9 mouse cellular contexts compared by ENCODE assay signal in the genomic region with DNA sequence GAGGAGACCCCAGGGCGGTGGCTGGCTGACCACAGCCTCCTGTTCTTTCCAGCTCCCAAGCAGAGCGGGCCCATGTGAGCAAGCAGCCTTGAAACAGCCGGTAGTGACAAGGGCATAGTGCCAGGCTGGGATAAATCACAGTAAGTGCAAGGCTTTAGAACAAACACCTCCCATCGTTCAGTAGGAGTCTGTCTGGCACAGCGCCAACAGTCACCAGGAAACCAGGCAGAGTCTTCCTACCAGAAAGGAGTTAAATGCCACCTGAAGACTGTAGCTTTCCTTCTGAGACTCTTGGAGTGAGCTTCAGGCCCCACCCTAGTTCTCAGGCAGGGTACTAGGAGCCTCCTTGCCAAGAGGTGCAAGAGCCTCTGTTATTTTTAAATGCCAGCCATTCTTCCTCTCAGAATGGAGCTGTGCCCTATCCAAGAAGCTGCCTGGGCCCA.
DNase-seq lines count a peak whose midpoint lies in the region; ATAC-seq and TF ChIP-seq lines count a peak whose summit lies in the region.
"Had no signal": no experiment of that assay in that cellular context is flagged by ENCODE, and none has a peak within 500 bp of the region (broad histone marks: within the 10 kb centered on the region; RNA-seq: fewer than 3 reads in every experiment).

No protein-coding gene starts in this region.

- no peak overlapping the region for H3K4me3 ChIP-seq in intestine, postnatal 0 days (ENCODE audit: low read depth, low read length)
- H3K4me3 ChIP-seq in left cerebral cortex, adult 2 months = no peak overlapping the region
- H3K4me3 ChIP-seq in midbrain, embryonic 12.5 days = no peak overlapping the region
- H3K4me3 ChIP-seq: megakaryocyte, embryonic 14.5 days had no signal

- ATAC-seq in frontal cortex, adult (ENCODE audit: low TSS enrichment) = peak; percentile 72
- 0 out of 2 replicates have a peak, but pooled peaks have one; percentile 31 for ATAC-seq in intestine, postnatal 0 days
- no peak; the same call in 1 of the 2 replicates for ATAC-seq in midbrain, embryonic 12.5 days (ENCODE audit: low FRiP score, low read depth)
- ATAC-seq in granulocyte monocyte progenitor cell, adult 5-6 weeks (replicated peaks; ENCODE audit: poor library complexity, severe bottlenecking) = no peak

- WGBS in intestine, postnatal 0 days = 28% methylated on average over 5 of the region's 5 CpGs
- 62% methylated on average over 5 of the region's 5 CpGs for WGBS in midbrain, embryonic 12.5 days

- TF ChIP-seq CTCF in intestine, postnatal 0 days (IDR thresholded peaks at IDR 0.05; ENCODE audit: low read depth) = no peak
- no peak for TF ChIP-seq CTCF in left cerebral cortex, adult 2 months (IDR thresholded peaks at IDR 0.05)

- H3K4me2 ChIP-seq in intestine, postnatal 0 days (replicated peaks; ENCODE audit: low read depth) = no peak overlapping the region
- no peak overlapping the region for H3K4me2 ChIP-seq in midbrain, embryonic 12.5 days (replicated peaks)

- H3K9ac ChIP-seq in intestine, postnatal 0 days (ENCODE audit: low read depth, low read length) = no peak overlapping the region
- H3K9ac ChIP-seq in midbrain, embryonic 12.5 days (replicated peaks) = no peak overlapping the region

- intact Hi-C loops in left cerebral cortex, adult 2 months (cut with DNase I) = no loop called here

- no peaks in the 10 kb centered on the region for H3K36me3 ChIP-seq in intestine, postnatal 0 days (ENCODE audit: control insufficient read depth, insufficient read depth)
- H3K36me3 ChIP-seq in midbrain, embryonic 12.5 days = no peaks in the 10 kb centered on the region

- H3K27ac ChIP-seq in intestine, postnatal 0 days (ENCODE audit: low read depth, low read length) = no peak overlapping the region
- peak overlapping the region; percentile 81 for H3K27ac ChIP-seq in left cerebral cortex, adult 2 months
- H3K27ac ChIP-seq in midbrain, embryonic 12.5 days (replicated peaks) = peak overlapping the region; percentile 86

- H3K27me3 ChIP-seq in intestine, postnatal 0 days (replicated peaks; ENCODE audit: control insufficient read depth, insufficient read depth, low read length) = no peaks in the 10 kb centered on the region
- H3K27me3 ChIP-seq in midbrain, embryonic 12.5 days = peaks cover 4% of the 10 kb centered on the region; the same call in 1 of the 2 replicates

- H3K9me3 ChIP-seq in intestine, postnatal 0 days (ENCODE audit: control insufficient read depth) = no peaks in the 10 kb centered on the region
- no peaks in the 10 kb centered on the region for H3K9me3 ChIP-seq in midbrain, embryonic 12.5 days
- H3K9me3 ChIP-seq: megakaryocyte, embryonic 14.5 days had no signal

- DNase-seq in MN1 (ENCODE audit: low spot score) = peak; percentile 79
- DNase-seq in brain, adult 2 months (ENCODE audit: low read depth, low spot score) = peak; percentile 92
- DNase-seq in left cerebral cortex, adult 2 months (ENCODE audit: extremely low spot score in 1 of 2, low spot score in 2 of 2) = peak; percentile 88 to 89
- peak; percentile 87 for DNase-seq in testis, postnatal 10 days (ENCODE audit: low spot score)

- H3K4me1 ChIP-seq in intestine, postnatal 0 days (replicated peaks; ENCODE audit: control insufficient read depth, insufficient read depth, low read length) = 0 out of 2 replicates have a peak, but pooled peaks cover 6% of the 10 kb centered on the region
- peaks cover 48% of the 10 kb centered on the region for H3K4me1 ChIP-seq in midbrain, embryonic 12.5 days

Comparison
In these comparisons a context has a peak if more than half of its experiments do, and no peak if none do; other contexts are left out.
1. ATAC-seq: peak in frontal cortex, adult (single experiment) and intestine, postnatal 0 days (single experiment); none in midbrain, embryonic 12.5 days (single experiment) and granulocyte monocyte progenitor cell, adult 5-6 weeks (single experiment).
2. Peak in every context shown above with its lines, with median percentiles within 50 percentile points of each other: DNase-seq.